Comparison of ENCODE assay signal across 33 mouse cellular contexts in the genomic region with DNA sequence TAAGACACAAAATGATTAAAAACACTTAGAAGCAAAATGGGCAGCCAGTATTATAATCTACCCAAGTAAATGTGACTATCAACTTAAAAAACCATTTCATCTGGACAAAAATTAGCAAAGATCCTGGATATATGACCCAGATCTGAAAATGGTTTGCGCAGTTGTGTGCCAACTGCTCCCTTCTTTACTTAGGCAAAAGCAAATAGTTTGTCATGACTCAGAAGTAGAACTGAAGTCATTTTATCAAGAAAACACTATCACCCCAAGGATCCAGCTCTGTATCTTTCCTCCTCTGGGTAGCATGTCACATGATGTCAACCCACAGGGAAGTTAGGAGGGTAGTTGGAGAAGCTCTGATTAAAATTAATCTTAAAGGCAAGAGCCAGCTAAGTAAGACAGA. TPM values are rescaled to one million over a fixed set of nuclear protein-coding genes. Genes with fewer than 3 reads are reported as not detected.
"Had no signal": no experiment of that assay in that cellular context is flagged by ENCODE, and none has a peak within 500 bp of the region (broad histone marks: within the 10 kb centered on the region; RNA-seq: fewer than 3 reads in every experiment).

No protein-coding gene starts in this region.

- H3K4me2 ChIP-seq: limb, embryonic 12.5 days; limb, embryonic 13.5 days; limb, embryonic 15.5 days; liver, embryonic 11.5 days; liver, embryonic 12.5 days; liver, embryonic 13.5 days; liver, embryonic 15.5 days; lung, embryonic 14.5 days; lung, embryonic 15.5 days; midbrain, embryonic 11.5 days; midbrain, embryonic 12.5 days; midbrain, embryonic 13.5 days; midbrain, embryonic 15.5 days had no signal

- H3K36me3 ChIP-seq: limb, embryonic 10.5 days; limb, embryonic 12.5 days; limb, embryonic 13.5 days; limb, embryonic 15.5 days; liver, embryonic 12.5 days; liver, embryonic 13.5 days; liver, embryonic 15.5 days; lung, embryonic 15.5 days; midbrain, embryonic 10.5 days; midbrain, embryonic 12.5 days; midbrain, embryonic 13.5 days; midbrain, embryonic 15.5 days had no signal

- H3K27ac ChIP-seq: left cerebral cortex, adult 2 months; limb, embryonic 10.5 days; limb, embryonic 12.5 days; limb, embryonic 13.5 days; limb, embryonic 15.5 days; liver, embryonic 12.5 days; liver, embryonic 13.5 days; liver, embryonic 14.5 days; liver, embryonic 15.5 days; lung, embryonic 15.5 days; macrophage; midbrain, embryonic 10.5 days; midbrain, embryonic 12.5 days; midbrain, embryonic 13.5 days; midbrain, embryonic 15.5 days had no signal

- ATAC-seq: liver, embryonic 12.5 days; liver, postnatal 0 days; lung, postnatal 0 days; midbrain, embryonic 13.5 days; midbrain, embryonic 15.5 days; midbrain, embryonic 16.5 days had no signal

- H3K4me3 ChIP-seq: left cerebral cortex, adult 2 months; limb, embryonic 10.5 days; limb, embryonic 12.5 days; limb, embryonic 13.5 days; limb, embryonic 15.5 days; liver, embryonic 12.5 days; liver, embryonic 13.5 days; liver, embryonic 15.5 days; lung, embryonic 15.5 days; megakaryocyte, embryonic 14.5 days; midbrain, embryonic 10.5 days; midbrain, embryonic 12.5 days; midbrain, embryonic 13.5 days; midbrain, embryonic 15.5 days; myocyte had no signal

- H3K9me3 ChIP-seq: limb, embryonic 10.5 days; limb, embryonic 12.5 days; limb, embryonic 15.5 days; liver, embryonic 12.5 days; liver, embryonic 13.5 days; liver, embryonic 15.5 days; lung, embryonic 15.5 days; megakaryocyte, embryonic 14.5 days; midbrain, embryonic 10.5 days; midbrain, embryonic 12.5 days; midbrain, embryonic 15.5 days had no signal

- H3K4me1 ChIP-seq: limb, embryonic 10.5 days; limb, embryonic 12.5 days; limb, embryonic 13.5 days; limb, embryonic 15.5 days; liver, embryonic 12.5 days; liver, embryonic 13.5 days; liver, embryonic 15.5 days; lung, embryonic 15.5 days; megakaryocyte, embryonic 14.5 days; midbrain, embryonic 10.5 days; midbrain, embryonic 12.5 days; midbrain, embryonic 13.5 days; midbrain, embryonic 15.5 days had no signal

- H3K9ac ChIP-seq: limb, embryonic 12.5 days; limb, embryonic 13.5 days; limb, embryonic 15.5 days; liver, embryonic 12.5 days; liver, embryonic 13.5 days; liver, embryonic 14.5 days; liver, embryonic 15.5 days; liver, postnatal 0 days; lung, embryonic 14.5 days; lung, embryonic 15.5 days; midbrain, embryonic 12.5 days; midbrain, embryonic 13.5 days; midbrain, embryonic 15.5 days had no signal

- DNase-seq: left cerebral cortex, postnatal 4 days; liver; liver, embryonic 13.5 days; liver, postnatal 0 days; lung, adult 18-20 months; lung, adult 2 months; lung, embryonic 14.5 days; lung, postnatal 10 days; lung, postnatal 14 days; lung, postnatal 36 days; lung, postnatal 4 days; midbrain, embryonic 14.5 days had no signal

- H3K27me3 ChIP-seq: limb, embryonic 12.5 days; limb, embryonic 13.5 days; limb, embryonic 15.5 days; liver, embryonic 12.5 days; liver, embryonic 13.5 days; liver, embryonic 15.5 days; lung, embryonic 15.5 days; midbrain, embryonic 12.5 days; midbrain, embryonic 13.5 days; midbrain, embryonic 15.5 days had no signal

RNA-seq across cellular contexts. Expression of a gene that starts 53.8 kb away (rescaled TPM):
- total RNA-seq: monocyte, adult 5-6 weeks had no signal
- polyA plus RNA-seq: macrophage, myocyte had no signal
